Mouse (Mus musculus) CH12.LX (cell line): ENCODE measurements around the gene Ankrd2. TPM values are rescaled to one million over a fixed set of nuclear protein-coding genes. Genes with fewer than 3 reads are reported as not detected.

Source experiments
- DNase-seq: peaks from one replicate; pipeline ENCODE4 v3.0.0-alpha.2; 2013; ENCODE audit errors: extremely low read depth
- H3K27ac ChIP-seq: 2 replicates; pipeline ENCODE4 v1.5.1; 2012; ENCODE audit warnings: low read depth, mild to moderate bottlenecking, control low read depth, moderate library complexity; ENCODE audit not compliant: insufficient read depth
- H3K27me3 ChIP-seq: replicated peaks from 2 replicates; pipeline ENCODE3; 2012; ENCODE audit warnings: inconsistent platforms
- H3K36me3 ChIP-seq, 2 experiments: replicated peaks in 1 of 2; 2 replicates each; pipeline versions ENCODE3 to v1.6.1; 2012; ENCODE audit warnings: inconsistent platforms in 1 of 2, low read length in 1 of 2, mild to moderate bottlenecking in 1 of 2, mixed read lengths in 1 of 2, moderate library complexity in 1 of 2; ENCODE audit not compliant: control insufficient read depth in 1 of 2, insufficient read depth in 1 of 2
- H3K4me1 ChIP-seq, 2 experiments: 2 replicates each; pipeline ENCODE4 v1.6.1; 2012; ENCODE audit warnings: inconsistent platforms in 1 of 2, moderate library complexity in 1 of 2; ENCODE audit not compliant: insufficient read depth in 2 of 2, control insufficient read depth in 1 of 2
- H3K4me2 ChIP-seq: 2 replicates; pipeline ENCODE4 v1.6.1; 2012; ENCODE audit warnings: low read depth, mild to moderate bottlenecking, control low read depth; ENCODE audit not compliant: poor library complexity, insufficient read depth, severe bottlenecking
- H3K4me3 ChIP-seq, 3 experiments: fragments of 150-350 bp in 1 of 3; sonication (generic) in 1 of 3; replicated peaks in 1 of 3; 2 replicates each; pipeline versions ENCODE3 to v1.5.1; 2011 to 2012; ENCODE audit warnings: low read depth in 2 of 3, low read length in 2 of 3, mild to moderate bottlenecking in 2 of 3, moderate library complexity in 2 of 3, control low read depth in 1 of 3, improper control_type of control experiment in 1 of 3, inconsistent platforms in 1 of 3, mixed read lengths in 1 of 3; ENCODE audit not compliant: poor library complexity in 1 of 3
- H3K79me2 ChIP-seq: replicated peaks from 2 replicates; pipeline ENCODE4 v1.6.1; 2012; ENCODE audit warnings: mild to moderate bottlenecking, moderate library complexity; ENCODE audit not compliant: control insufficient read depth, poor library complexity, insufficient read depth, severe bottlenecking; ENCODE audit errors: extremely low read depth
- H3K9ac ChIP-seq: 2 replicates; pipeline ENCODE4 v1.6.1; 2012; ENCODE audit warnings: low read depth, mild to moderate bottlenecking, control low read depth, moderate library complexity; ENCODE audit not compliant: insufficient read depth
- H3K9me3 ChIP-seq: replicated peaks from 2 replicates; pipeline ENCODE3; 2012; ENCODE audit warnings: low read length, inconsistent platforms, mixed read lengths
- BHLHE40 ChIP-seq: IDR thresholded peaks from 2 replicates; pipeline ENCODE4 v1.6.1; 2011; ENCODE audit warnings: mild to moderate bottlenecking, low read depth, low read length, improper control_type of control experiment
- CHD1 ChIP-seq: IDR thresholded peaks from 2 replicates; pipeline ENCODE4 v1.6.1; 2012; ENCODE audit warnings: low read depth, low read length, improper control_type of control experiment, inconsistent platforms
- CTCF ChIP-seq, 2 experiments: IDR thresholded peaks in 1 of 2; conservative IDR thresholded peaks in 1 of 2; 2 replicates each; pipeline ENCODE4 v1.5.1; 2011 to 2012; ENCODE audit warnings: low read depth in 2 of 2, low read length in 2 of 2, improper control_type of control experiment in 1 of 2, inconsistent platforms in 1 of 2, mild to moderate bottlenecking in 1 of 2, moderate library complexity in 1 of 2
- ETS1 ChIP-seq: conservative IDR thresholded peaks from 2 replicates; pipeline ENCODE4 v1.6.1; 2012; ENCODE audit warnings: low read depth, mild to moderate bottlenecking, inconsistent platforms, low read length, improper control_type of control experiment, moderate library complexity
- GABPA ChIP-seq: IDR thresholded peaks from 2 replicates; pipeline ENCODE4 v1.6.1; 2012; ENCODE audit warnings: low read depth, low read length, improper control_type of control experiment, inconsistent platforms; ENCODE audit not compliant: insufficient replicate concordance
- JUND ChIP-seq: conservative IDR thresholded peaks from 2 replicates; pipeline ENCODE4 v1.6.1; 2011; ENCODE audit warnings: low read depth, low read length, improper control_type of control experiment
- MAFK ChIP-seq: IDR thresholded peaks from 2 replicates; pipeline ENCODE4 v1.6.1; 2011; ENCODE audit warnings: low read length, improper control_type of control experiment; ENCODE audit not compliant: insufficient replicate concordance
- MAZ ChIP-seq: IDR thresholded peaks from 2 replicates; pipeline ENCODE4 v1.6.1; 2012; ENCODE audit warnings: low read depth, mild to moderate bottlenecking, inconsistent platforms, low read length, improper control_type of control experiment, moderate library complexity
- MEF2A ChIP-seq: IDR thresholded peaks from 2 replicates; pipeline ENCODE4 v1.6.1; 2014; ENCODE audit warnings: low read depth, mild to moderate bottlenecking, inconsistent platforms, low read length, improper control_type of control experiment, borderline replicate concordance
- MYC ChIP-seq: IDR thresholded peaks from 2 replicates; pipeline ENCODE4 v1.6.1; 2011; ENCODE audit warnings: low read depth, mild to moderate bottlenecking, improper control_type of control experiment, low read length
- NELFE ChIP-seq: IDR thresholded peaks from 2 replicates; pipeline ENCODE4 v1.6.1; 2011; ENCODE audit warnings: low read depth, low read length, improper control_type of control experiment
- NRF1 ChIP-seq: IDR thresholded peaks from 2 replicates; pipeline ENCODE4 v1.6.1; 2014; ENCODE audit warnings: low read depth, mild to moderate bottlenecking, inconsistent platforms, low read length, improper control_type of control experiment, moderate library complexity
- POLR2AphosphoS2 ChIP-seq: IDR thresholded peaks from 2 replicates; pipeline ENCODE4 v1.6.1; 2011; ENCODE audit warnings: low read depth, low read length, improper control_type of control experiment
- RCOR1 ChIP-seq: conservative IDR thresholded peaks from 2 replicates; pipeline ENCODE4 v1.6.1; 2012; ENCODE audit warnings: low read depth, mild to moderate bottlenecking, inconsistent platforms, low read length, improper control_type of control experiment
- SMC3 ChIP-seq: IDR thresholded peaks from 2 replicates; pipeline ENCODE4 v1.6.1; 2011; ENCODE audit warnings: low read depth, low read length, improper control_type of control experiment
- TCF12 ChIP-seq: IDR thresholded peaks from 2 replicates; pipeline ENCODE4 v1.6.1; 2014; ENCODE audit warnings: low read depth, mild to moderate bottlenecking, inconsistent platforms, low read length, improper control_type of control experiment
- USF1 ChIP-seq: IDR thresholded peaks from 2 replicates; pipeline ENCODE4 v1.6.1; 2014; ENCODE audit warnings: low read depth, mild to moderate bottlenecking, inconsistent platforms, low read length, improper control_type of control experiment
- USF2 ChIP-seq: conservative IDR thresholded peaks from 2 replicates; pipeline ENCODE4 v1.6.1; 2011; ENCODE audit warnings: low read depth, low read length, improper control_type of control experiment
- ZNF384 ChIP-seq: IDR thresholded peaks from 2 replicates; pipeline ENCODE4 v1.6.1; 2012; ENCODE audit warnings: low read depth, low read length, improper control_type of control experiment, inconsistent platforms
- dilution Hi-C: fragments of 300-500 bp; cut with MboI; formaldehyde crosslinking; loops from 2 replicates; pipeline ENCODE4 v1.14.3; 2020; ENCODE audit warnings: low sequenced_read_pairs; ENCODE audit not compliant: extremely low pct_unique_long_range_greater_than_20kb, extremely low pct_ligation_motif_present
- in situ Hi-C: fragments of 300-500 bp; cut with MboI; formaldehyde crosslinking; loops from 3 replicates; pipeline ENCODE4 v1.14.3; 2019; ENCODE audit warnings: low sequenced_read_pairs, low pct_ligation_motif_present, low pct_unique_long_range_greater_than_20kb, mixed read lengths
- polyA plus RNA-seq: library from polyadenylated mRNA; unstranded; fragments of >175 nt; gene quantifications from 2 replicates; pipeline ENCODE4 v1.2.1, GENCODE M21; 2012; ENCODE audit warnings: low read depth; ENCODE audit not compliant: insufficient read length
- total RNA-seq, 2 experiments: library from RNA; depleted of rRNA; stranded (reverse); fragments of 300-350 nt in 1 of 2; fragments of >200 nt in 1 of 2; gene quantifications; 2 replicates each; pipeline ENCODE4 v1.2.3; 2012 to 2014

Ankrd2 gene
- total and polyA plus RNA-seq, 3 experiments = not detected

DNA sequence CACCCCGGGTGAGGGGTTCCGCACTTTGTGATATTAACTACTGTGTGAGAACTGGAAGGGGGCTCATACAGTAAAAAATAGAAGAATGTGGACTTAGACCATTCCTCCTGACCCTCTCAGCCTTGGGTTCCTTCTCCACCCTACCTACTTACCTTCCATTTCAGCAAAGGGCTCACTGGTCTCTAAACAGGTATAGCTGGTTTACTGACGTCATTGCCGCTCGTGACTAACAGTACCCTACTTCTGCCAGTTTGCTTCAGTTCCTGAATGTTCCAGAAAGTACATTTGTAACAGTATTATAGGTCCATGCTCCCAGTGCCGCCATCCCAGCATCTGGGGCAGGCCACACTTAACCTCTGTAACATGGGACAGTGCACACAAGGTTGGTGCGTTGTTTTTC lies 41.8 kb upstream of the Ankrd2 start:
- dilution Hi-C loops = no loop called here
- peaks cover 0 to 6% of the 10 kb centered on the region in 2 experiments; a peak in 1 of 4 replicates for H3K4me1 ChIP-seq

DNA sequence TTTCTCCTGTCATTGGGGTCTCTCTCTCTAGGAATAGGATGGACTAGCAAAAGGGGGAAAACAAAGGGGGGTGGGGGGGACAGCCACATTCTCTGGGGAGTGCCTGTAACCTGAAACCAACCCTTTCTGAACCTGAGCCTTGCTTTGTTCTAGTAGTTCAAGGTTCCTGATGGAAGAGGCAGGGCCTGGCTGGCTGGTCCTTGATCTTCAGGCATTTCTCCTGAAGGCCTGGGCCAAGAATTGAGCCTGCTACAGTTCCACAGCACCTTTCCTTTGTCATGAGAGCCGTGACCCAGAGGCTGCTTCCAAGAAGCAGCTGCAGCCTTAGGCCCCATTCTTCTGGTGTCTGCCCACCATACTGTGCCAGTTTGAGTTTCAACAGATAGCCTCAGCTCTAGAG lies 40.3 kb upstream of the Ankrd2 start:
- TF ChIP-seq USF1 = no peak
- no peak for TF ChIP-seq MAZ
- no peak for TF ChIP-seq POLR2AphosphoS2
- TF ChIP-seq CHD1 = no peak
- no peak for TF ChIP-seq JUND
- TF ChIP-seq, all 38 proteins: peak for 0
- Histone ChIP-seq H3K27me3 (no peaks in the 10 kb centered on the region), H3K36me3 (no peaks in the 10 kb centered on the region), H3K79me2 (no peaks in the 10 kb centered on the region), H3K4me2 (no peak overlapping the region), H3K27ac (no peak overlapping the region), H3K4me3 (no peak overlapping the region), H3K9me3 (no peaks in the 10 kb centered on the region), H3K9ac (no peak overlapping the region), H3K4me1 (peaks cover 0 to 6% of the 10 kb centered on the region in 2 experiments; a peak in 1 of 4 replicates)
- DNase-seq = no peak
- in situ Hi-C loops (no loop called here), dilution Hi-C loops (no loop called here)

More for the DNA sequence above, 41.8 kb upstream of the Ankrd2 start:
- H3K9ac ChIP-seq = no peak overlapping the region
- H3K36me3 ChIP-seq = no peaks in the 10 kb centered on the region
- H3K79me2 ChIP-seq = no peaks in the 10 kb centered on the region
- H3K4me3 ChIP-seq = no peak overlapping the region
- H3K27ac ChIP-seq = no peak overlapping the region
- H3K9me3 ChIP-seq = no peaks in the 10 kb centered on the region
- in situ Hi-C loops = no loop called here
- TF ChIP-seq SMC3 (no peak), ZNF384 (no peak), NELFE (no peak), MEF2A (no peak), TCF12 (no peak), CHD1 (no peak), USF2 (no peak), MYC (no peak), GABPA (no peak), NRF1 (no peak), CTCF (conservative IDR thresholded peaks at IDR 0.05 in 1 of 2, IDR thresholded peaks at IDR 0.05 in 1 of 2; ENCODE audit: low read depth in 2 of 2, low read length in 2 of 2) (no peak), MAFK (no peak), ETS1 (no peak), BHLHE40 (no peak), RCOR1 (no peak)
- no peaks in the 10 kb centered on the region for H3K27me3 ChIP-seq
- no peak overlapping the region for H3K4me2 ChIP-seq
- DNase-seq = no peak
